Mouse (Mus musculus) neural tube, embryonic 11.5 days (tissue): ENCODE measurements around the gene Zim1. TPM values are rescaled to one million over a fixed set of nuclear protein-coding genes. Genes with fewer than 3 reads are reported as not detected.

Experiments
- ATAC-seq: fragments of 200-750 bp; cut with Nextera tagmentation; 2 replicates; pipeline ENCODE4 v1.8.0; 2017; ENCODE audit warnings: moderate number of reproducible peaks, mild to moderate bottlenecking, moderate TSS enrichment, moderate library complexity; ENCODE audit not compliant: insufficient read depth, low FRiP score, low TSS enrichment
- DNase-seq: peaks from one replicate; pipeline ENCODE4 v3.0.0-alpha.2; 2015; ENCODE audit warnings: low spot score
- H3K27ac ChIP-seq: fragments of 300-500 bp; sonication (generic); 2 replicates; pipeline ENCODE4 v1.5.1; 2014; ENCODE audit warnings: low read depth, mild to moderate bottlenecking, low read length
- H3K27me3 ChIP-seq: fragments of 300-500 bp; sonication (generic); 2 replicates; pipeline ENCODE4 v1.6.1; 2014; ENCODE audit warnings: mild to moderate bottlenecking, low read length, mixed read lengths; ENCODE audit not compliant: control insufficient read depth, insufficient read depth
- H3K36me3 ChIP-seq: fragments of 300-500 bp; sonication (generic); 2 replicates; pipeline ENCODE4 v1.6.1; 2014; ENCODE audit warnings: mild to moderate bottlenecking, low read length, moderate library complexity, mixed read lengths; ENCODE audit not compliant: control insufficient read depth, insufficient read depth
- H3K4me1 ChIP-seq: fragments of 300-500 bp; sonication (generic); 2 replicates; pipeline ENCODE4 v1.6.1; 2014; ENCODE audit warnings: low read length, mixed read lengths; ENCODE audit not compliant: control insufficient read depth, insufficient read depth
- H3K4me2 ChIP-seq: fragments of 300-500 bp; sonication (generic); 2 replicates; pipeline ENCODE4 v1.6.1; 2014; ENCODE audit warnings: low read depth, mild to moderate bottlenecking, moderate library complexity
- H3K4me3 ChIP-seq: fragments of 300-500 bp; sonication (generic); 2 replicates; pipeline ENCODE4 v1.5.1; 2014; ENCODE audit warnings: low read depth, low read length
- H3K9ac ChIP-seq: fragments of 300-500 bp; sonication (generic); 2 replicates; pipeline ENCODE4 v1.6.1; 2014; ENCODE audit warnings: mild to moderate bottlenecking, low read length
- H3K9me3 ChIP-seq: fragments of 300-500 bp; sonication (generic); 2 replicates; pipeline ENCODE4 v1.6.1; 2016; ENCODE audit warnings: low read length; ENCODE audit not compliant: control insufficient read depth
- WGBS: fragments of 180-500 bp; shearing (Covaris S2); extraction: QIAGEN DNeasy Blood & Tissue Kit; methylation state at CpG from one replicate; pipeline ENCODE4 v1.1.7; 2014; 5-methylcytosine and 5-hydroxymethylcytosine counted together
- polyA plus RNA-seq: library from polyadenylated mRNA; unstranded; fragments of >200 nt; fragmentation: Nextera tagmentation; extraction: Ambion mirVana; gene quantifications from 2 replicates; pipeline ENCODE4 v1.2.1, GENCODE M21; 2014

The Zim1 gene
- polyA plus RNA-seq, 1 experiment from 2014 or later, result 4.1 TPM

GRCm38 (mm10) chr7:6663430-6663829 is 32.8 kb downstream of the Zim1 start:
- 80% methylated on average over 7 of the region's 7 CpGs for WGBS
- H3K4me3 ChIP-seq, result no peak overlapping the region
- no peaks in the 10 kb centered on the region for H3K27me3 ChIP-seq
- H3K36me3 ChIP-seq, result no peaks in the 10 kb centered on the region
- no peak overlapping the region for H3K4me2 ChIP-seq
- no peak overlapping the region for H3K9ac ChIP-seq
- H3K4me1 ChIP-seq, result no peaks in the 10 kb centered on the region
- H3K27ac ChIP-seq, result no peak overlapping the region
- no peaks in the 10 kb centered on the region for H3K9me3 ChIP-seq
- DNase-seq (no peak), ATAC-seq (no peak)

GRCm38 (mm10) chr7:6659605-6660004 is 36.6 kb downstream of the Zim1 start:
- Histone ChIP-seq H3K9ac (no peak overlapping the region), H3K36me3 (no peaks in the 10 kb centered on the region), H3K4me1 (no peaks in the 10 kb centered on the region), H3K4me2 (no peak overlapping the region), H3K9me3 (no peaks in the 10 kb centered on the region), H3K27me3 (no peaks in the 10 kb centered on the region), H3K4me3 (no peak overlapping the region), H3K27ac (no peak overlapping the region)
- no peak for DNase-seq
- 13% methylated on average over 2 of the region's 2 CpGs for WGBS
- ATAC-seq, result no peak; the same call in 1 of the 2 replicates

GRCm38 (mm10) chr7:6658606-6659005 is 37.6 kb downstream of the Zim1 start:
- WGBS, result 90% methylated on average over 7 of the region's 7 CpGs
- ATAC-seq, result no peak

GRCm38 (mm10) chr7:6652151-6652550 is 44.1 kb downstream of the Zim1 start:
- WGBS, result 85% methylated on average over 5 of the region's 5 CpGs
- no peak overlapping the region for H3K4me3 ChIP-seq
- no peak for DNase-seq

More at GRCm38 (mm10) chr7:6658606-6659005, 37.6 kb downstream of the Zim1 start:
- H3K9me3 ChIP-seq, result no peaks in the 10 kb centered on the region
- H3K4me3 ChIP-seq, result no peak overlapping the region
- no peak overlapping the region for H3K27ac ChIP-seq
- no peaks in the 10 kb centered on the region for H3K36me3 ChIP-seq
- no peak overlapping the region for H3K4me2 ChIP-seq
- no peaks in the 10 kb centered on the region for H3K4me1 ChIP-seq
- DNase-seq, result no peak
- no peaks in the 10 kb centered on the region for H3K27me3 ChIP-seq
- no peak overlapping the region for H3K9ac ChIP-seq

GRCm38 (mm10) chr7:6651221-6651620 is 45.0 kb downstream of the Zim1 start:
- no peaks in the 10 kb centered on the region for H3K9me3 ChIP-seq
- no peaks in the 10 kb centered on the region for H3K4me1 ChIP-seq
- no peak overlapping the region for H3K9ac ChIP-seq
- no peak for DNase-seq
- no peak overlapping the region for H3K4me3 ChIP-seq
- no peak for ATAC-seq
- 82% methylated on average over 7 of the region's 7 CpGs for WGBS
- no peaks in the 10 kb centered on the region for H3K36me3 ChIP-seq
- H3K27ac ChIP-seq, result no peak overlapping the region
- H3K27me3 ChIP-seq, result no peaks in the 10 kb centered on the region
- H3K4me2 ChIP-seq, result no peak overlapping the region

More at GRCm38 (mm10) chr7:6652151-6652550, 44.1 kb downstream of the Zim1 start:
- H3K36me3 ChIP-seq, result no peaks in the 10 kb centered on the region
- ATAC-seq, result no peak
- no peak overlapping the region for H3K4me2 ChIP-seq
- H3K9me3 ChIP-seq, result no peaks in the 10 kb centered on the region
- no peaks in the 10 kb centered on the region for H3K4me1 ChIP-seq
- H3K27me3 ChIP-seq, result no peaks in the 10 kb centered on the region
- H3K9ac ChIP-seq, result no peak overlapping the region
- no peak overlapping the region for H3K27ac ChIP-seq

- Histone ChIP-seq H3K9ac (no peak overlapping the region), H3K9me3 (no peaks in the 10 kb centered on the region), H3K4me1 (no peaks in the 10 kb centered on the region), H3K36me3 (no peaks in the 10 kb centered on the region), H3K4me3 (no peak overlapping the region), H3K27me3 (no peaks in the 10 kb centered on the region), H3K27ac (no peak overlapping the region), H3K4me2 (no peak overlapping the region)
- WGBS, result 92% methylated on average over 9 of the region's 9 CpGs
- ATAC-seq, result no peak
- DNase-seq, result no peak
Measured at GRCm38 (mm10) chr7:6650526-6650925, 45.7 kb downstream of the Zim1 start.

- Histone ChIP-seq H3K9me3 (no peaks in the 10 kb centered on the region), H3K27ac (no peak overlapping the region), H3K36me3 (no peaks in the 10 kb centered on the region), H3K27me3 (no peaks in the 10 kb centered on the region), H3K9ac (no peak overlapping the region), H3K4me3 (no peak overlapping the region), H3K4me2 (no peak overlapping the region), H3K4me1 (no peaks in the 10 kb centered on the region)
- ATAC-seq (no peak), DNase-seq (no peak)
- 89% methylated on average over 3 of the region's 3 CpGs for WGBS
Measured at GRCm38 (mm10) chr7:6645821-6646220, 50.4 kb downstream of the Zim1 start.

GRCm38 (mm10) chr7:6638076-6638475 is 58.2 kb downstream of the Zim1 start:
- Histone ChIP-seq H3K27ac (no peak overlapping the region), H3K4me3 (no peak overlapping the region; the same call in 1 of the 2 replicates), H3K9me3 (peaks cover 9% of the 10 kb centered on the region), H3K27me3 (no peaks in the 10 kb centered on the region), H3K4me2 (no peak overlapping the region), H3K36me3 (no peaks in the 10 kb centered on the region), H3K9ac (no peak overlapping the region), H3K4me1 (no peaks in the 10 kb centered on the region)
- 87% methylated on average over 4 of the region's 4 CpGs for WGBS
- DNase-seq (no peak), ATAC-seq (no peak)

- no peaks in the 10 kb centered on the region for H3K27me3 ChIP-seq
- DNase-seq (no peak), ATAC-seq (no peak)
- H3K36me3 ChIP-seq, result no peaks in the 10 kb centered on the region
- H3K4me3 ChIP-seq, result no peak overlapping the region
- H3K27ac ChIP-seq, result no peak overlapping the region
- no peak overlapping the region for H3K9ac ChIP-seq
- WGBS, result 98% methylated on average over 4 of the region's 4 CpGs
- H3K4me1 ChIP-seq, result no peaks in the 10 kb centered on the region
- H3K9me3 ChIP-seq, result peaks cover 9% of the 10 kb centered on the region
- no peak overlapping the region for H3K4me2 ChIP-seq
Measured at GRCm38 (mm10) chr7:6636741-6637140, 59.5 kb downstream of the Zim1 start.
